Mouse (Mus musculus) gastrocnemius, postnatal 14 days (tissue): Measurements from ENCODE around the gene Hoxa3. TPM values are rescaled to one million over a fixed set of nuclear protein-coding genes. Genes with fewer than 3 reads are reported as not detected.

Source experiments
- DNase-seq: peaks from one replicate; pipeline ENCODE4 v3.0.0; 2021; ENCODE audit warnings: mixed read lengths
- intact Hi-C: fragments of 180-260 bp; cut with DNase I; formaldehyde crosslinking; loops from one replicate; pipeline ENCODE4 v1.15.1; 2025; ENCODE audit warnings: low total_unique reads
- total RNA-seq, 2 experiments: library from RNA; stranded (reverse); gene quantifications; 2 replicates each; pipeline ENCODE4 v1.2.3; 2021

The Hoxa3 gene
- total RNA-seq, 2 experiments from 2014 or later = 2.4 to 3.1 TPM

DNA sequence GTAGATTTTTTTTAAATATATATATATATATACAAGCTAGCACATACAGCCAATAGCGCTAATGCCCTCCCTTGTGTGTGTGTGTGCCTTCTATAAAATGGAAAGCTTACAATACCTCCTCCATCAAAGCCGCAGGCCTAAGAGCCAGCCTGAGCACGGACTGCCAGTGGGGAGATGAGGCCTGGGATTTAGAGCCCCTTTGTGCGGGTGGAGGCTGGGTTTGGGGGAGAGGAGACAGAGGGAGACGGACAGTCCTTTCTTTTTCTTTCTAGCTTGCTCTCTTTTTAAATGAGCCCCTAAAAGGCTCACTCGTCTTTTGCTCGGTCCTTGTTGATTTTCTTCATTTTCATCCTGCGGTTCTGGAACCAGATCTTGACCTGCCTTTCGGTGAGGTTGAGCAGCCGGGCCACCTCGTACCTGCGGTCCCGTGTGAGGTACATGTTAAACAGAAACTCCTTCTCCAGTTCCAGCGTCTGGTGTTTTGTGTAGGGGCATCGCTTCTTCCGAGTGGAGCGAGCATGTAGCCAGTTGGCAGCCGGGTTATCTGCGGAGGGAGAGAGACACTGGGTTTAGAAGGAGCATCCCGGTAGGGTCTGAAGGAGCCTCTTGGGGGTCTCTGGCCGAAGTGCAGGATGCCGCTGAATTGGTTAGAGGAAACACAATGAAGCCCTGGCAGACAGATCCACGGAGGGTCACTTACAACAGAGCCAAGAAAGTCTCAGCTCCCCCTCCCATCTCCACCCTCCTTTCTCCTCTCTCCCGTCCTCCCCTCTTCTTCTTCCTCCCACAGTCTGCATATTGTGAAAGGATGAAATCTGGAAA, 11.0 kb upstream of the Hoxa3 start:
- intact Hi-C loops = loop anchor here (5.0 kb wide), 1 partner anchor 637 kb away; no protein-coding TSS in a partner anchor
- DNase-seq = no peak

DNA sequence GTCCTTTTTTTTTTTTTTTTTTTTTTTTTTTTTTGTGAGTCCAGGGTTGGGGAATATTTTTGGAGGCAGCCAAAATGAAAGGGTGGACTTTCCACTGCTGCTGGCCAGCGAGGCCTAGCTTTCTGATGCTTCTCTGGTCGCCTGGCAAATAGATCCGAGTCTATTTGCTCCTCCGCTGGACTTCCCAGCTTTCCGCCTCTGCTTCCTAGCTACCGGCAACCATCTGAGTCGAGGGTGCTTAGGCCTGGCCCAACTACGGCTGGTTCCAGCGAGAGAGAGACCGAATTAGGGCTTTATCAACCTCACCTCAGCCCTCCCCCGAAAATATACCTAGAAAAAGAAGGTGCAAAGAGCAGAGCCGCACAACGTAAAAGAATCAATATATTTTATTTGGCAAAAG, 9.6 kb upstream of the Hoxa3 start:
- no peak for DNase-seq
- intact Hi-C loops = loop anchor here (5.0 kb wide), 1 partner anchor 635 kb away; no protein-coding TSS in a partner anchor

DNA sequence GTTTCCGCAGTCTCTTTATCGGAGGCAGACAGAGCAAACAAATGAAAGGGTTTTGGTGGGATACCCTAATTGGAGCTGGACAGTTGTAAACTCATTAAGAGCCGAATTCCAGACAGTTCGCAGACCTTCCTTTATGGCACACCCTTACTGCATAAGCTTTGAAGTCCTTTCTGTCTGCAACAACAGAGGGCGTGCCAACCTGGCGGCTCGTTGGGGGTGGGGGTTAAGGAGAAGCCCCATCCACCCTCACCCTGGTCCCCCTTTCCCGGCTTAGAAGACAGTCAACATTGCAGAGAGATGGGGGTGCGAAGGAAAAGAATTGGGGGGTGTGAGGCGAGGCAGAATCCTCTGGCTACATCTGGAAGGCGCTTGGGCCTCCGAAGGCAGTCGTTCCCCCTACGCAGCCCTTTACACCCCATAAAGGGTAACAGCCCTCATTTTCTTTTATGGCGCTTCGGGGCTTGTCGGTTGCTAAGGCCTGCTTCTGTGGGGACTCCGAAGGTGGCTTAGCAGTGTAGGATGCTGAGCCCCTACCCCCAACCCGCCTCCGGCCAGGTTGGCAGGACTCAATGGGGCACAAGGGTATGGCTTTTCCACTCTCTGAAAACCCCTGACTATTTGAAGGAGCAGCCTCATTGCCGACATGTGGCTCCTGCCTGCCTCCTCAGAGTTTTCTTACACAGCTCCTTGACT, 9.0 kb upstream of the Hoxa3 start:
- no peak for DNase-seq
- intact Hi-C loops = loop anchor here (5.0 kb wide), 1 partner anchor 635 kb away; no protein-coding TSS in a partner anchor

DNA sequence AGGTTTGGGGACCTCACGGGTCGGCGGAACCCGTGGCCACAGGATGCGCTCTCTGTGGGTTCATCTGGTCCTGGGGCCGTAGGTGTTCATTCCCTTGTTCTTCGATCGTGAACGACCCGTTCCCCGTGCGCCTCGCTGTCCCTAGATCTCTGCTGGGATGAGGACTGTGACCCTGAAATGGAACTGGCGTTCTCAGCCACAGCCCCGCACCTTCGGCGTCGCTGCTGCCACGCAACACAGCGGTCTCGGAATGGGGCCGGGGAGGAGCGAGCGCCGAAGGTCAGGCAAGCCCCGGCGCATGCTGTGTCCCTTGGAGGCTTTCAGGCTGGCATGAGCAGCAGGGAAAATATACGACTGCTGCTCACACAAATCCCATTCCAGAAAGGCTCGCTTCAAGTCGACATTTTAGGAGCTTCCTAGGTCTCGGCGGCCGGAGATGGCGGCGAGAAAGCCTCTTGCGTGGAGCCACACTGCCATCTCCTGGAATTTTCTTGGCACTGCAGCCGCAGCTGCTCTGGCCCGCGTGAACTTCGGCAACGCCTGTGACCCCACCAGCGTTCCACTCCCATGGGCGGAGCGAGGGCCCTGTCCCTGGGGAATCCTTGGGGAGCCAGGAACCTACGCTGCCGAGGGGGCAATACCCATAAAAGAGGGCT, 8.3 kb upstream of the Hoxa3 start, which contains the start of gene Hoxa7:
Hoxa7 (minus strand) TSS at position 518 of the 656 bp plus-strand sequence.
- DNase-seq = peak; percentile 89
- intact Hi-C loops = loop anchor here (5.0 kb wide), 1 partner anchor 634 kb away; no protein-coding TSS in a partner anchor

DNA sequence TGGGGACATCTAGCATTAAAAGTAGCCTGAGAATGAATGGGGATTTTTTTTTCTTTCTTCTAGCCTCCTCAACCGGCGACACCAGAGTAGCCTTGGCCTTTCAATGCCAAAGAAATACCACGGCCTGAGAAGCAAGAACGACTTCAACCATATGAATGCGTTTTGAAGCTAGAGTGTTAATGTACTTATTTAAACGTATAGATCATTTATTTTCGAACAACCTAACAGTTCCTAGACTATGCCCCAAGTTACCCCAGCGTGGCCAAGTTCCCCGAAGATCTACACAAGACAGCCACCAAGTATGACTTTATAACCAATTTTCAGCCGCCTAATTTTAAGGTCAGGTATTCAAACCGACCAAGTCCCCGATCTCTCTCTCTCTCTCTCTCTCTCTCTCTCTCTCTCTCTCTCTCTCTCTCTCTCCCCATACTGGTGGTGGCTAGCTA, 7.8 kb upstream of the Hoxa3 start:
- DNase-seq = no peak
- intact Hi-C loops = loop anchor here (1.0 to 5.0 kb wide), 2 partner anchors 50 to 634 kb away; no protein-coding TSS in a partner anchor

DNA sequence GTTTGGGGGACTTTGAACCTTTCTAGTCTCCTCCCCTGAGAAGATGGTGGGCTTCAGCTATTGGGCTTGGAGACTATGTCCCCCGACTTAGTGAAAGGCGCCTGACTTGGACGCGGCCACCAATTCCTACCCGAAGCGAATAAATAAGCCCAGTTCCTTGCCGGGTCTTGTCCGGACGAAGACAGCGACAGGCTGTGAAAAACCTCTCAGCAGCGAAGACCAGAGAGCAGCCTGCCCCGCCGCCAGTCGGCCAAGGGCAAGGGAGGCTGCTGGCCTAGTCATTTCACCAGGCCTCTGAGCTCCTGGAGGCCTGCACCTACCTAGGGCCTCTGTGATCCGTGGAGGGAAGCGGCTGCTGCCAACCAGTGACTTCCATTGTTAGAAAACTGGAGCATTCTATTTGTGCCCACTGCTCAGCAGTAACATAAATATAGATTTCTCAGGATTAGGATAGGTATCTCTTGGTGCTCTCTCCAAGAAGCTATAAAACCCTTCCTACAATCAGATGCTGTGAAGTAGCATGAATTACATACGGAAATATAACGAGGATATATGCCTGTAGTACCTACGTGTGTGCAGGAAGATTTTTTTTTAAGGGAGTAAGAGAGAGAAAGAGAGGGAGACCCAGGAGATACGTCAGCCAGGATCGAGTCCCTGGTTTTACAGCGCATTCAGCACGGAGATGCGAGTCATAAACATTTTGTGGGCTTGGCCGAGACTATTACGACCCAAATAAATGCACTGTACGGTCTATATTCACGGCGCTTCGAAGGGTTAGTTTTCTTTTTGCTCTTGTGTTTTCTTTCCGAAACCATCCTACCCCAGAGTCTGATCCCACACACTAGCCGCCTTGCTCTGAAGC, 7.1 kb upstream of the Hoxa3 start:
- no peak for DNase-seq
- intact Hi-C loops = loop anchor here (1.0 to 5.0 kb wide), 2 partner anchors 49 to 633 kb away; no protein-coding TSS in a partner anchor

DNA sequence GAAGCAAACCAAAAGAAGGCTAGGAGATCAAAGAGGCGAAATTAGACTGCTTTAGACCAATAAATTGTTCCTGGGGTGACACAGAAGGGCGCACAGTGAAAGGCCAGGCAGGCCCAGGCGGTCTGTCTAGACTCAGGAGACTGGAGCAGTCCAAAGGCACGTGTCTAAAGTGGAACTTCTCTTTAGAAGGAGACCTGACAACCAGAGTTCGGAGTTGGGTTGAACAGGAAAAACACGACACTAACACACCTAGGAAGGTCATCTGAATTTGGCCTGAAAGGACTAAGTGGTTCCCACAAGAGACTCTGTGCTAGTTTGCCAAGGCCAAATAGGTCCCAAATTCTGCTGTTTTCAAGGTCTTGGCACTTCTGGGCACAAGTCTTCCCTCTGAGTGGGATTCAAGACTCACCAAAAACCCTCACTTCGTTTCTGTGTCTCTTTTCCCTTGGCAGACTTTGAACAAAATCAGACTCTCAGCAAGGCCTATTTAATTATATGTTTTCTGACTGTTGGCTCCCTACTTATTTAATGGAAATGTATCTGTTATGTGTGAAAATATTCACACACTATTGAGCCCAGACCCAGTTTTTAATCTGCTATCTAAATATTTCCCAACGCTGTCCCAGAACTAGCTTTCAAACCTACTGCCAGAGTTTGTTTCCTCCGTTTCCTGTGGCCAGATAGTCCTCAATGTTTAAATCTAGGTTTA, 6.3 kb upstream of the Hoxa3 start:
- intact Hi-C loops = no loop called here
- DNase-seq = no peak

DNA sequence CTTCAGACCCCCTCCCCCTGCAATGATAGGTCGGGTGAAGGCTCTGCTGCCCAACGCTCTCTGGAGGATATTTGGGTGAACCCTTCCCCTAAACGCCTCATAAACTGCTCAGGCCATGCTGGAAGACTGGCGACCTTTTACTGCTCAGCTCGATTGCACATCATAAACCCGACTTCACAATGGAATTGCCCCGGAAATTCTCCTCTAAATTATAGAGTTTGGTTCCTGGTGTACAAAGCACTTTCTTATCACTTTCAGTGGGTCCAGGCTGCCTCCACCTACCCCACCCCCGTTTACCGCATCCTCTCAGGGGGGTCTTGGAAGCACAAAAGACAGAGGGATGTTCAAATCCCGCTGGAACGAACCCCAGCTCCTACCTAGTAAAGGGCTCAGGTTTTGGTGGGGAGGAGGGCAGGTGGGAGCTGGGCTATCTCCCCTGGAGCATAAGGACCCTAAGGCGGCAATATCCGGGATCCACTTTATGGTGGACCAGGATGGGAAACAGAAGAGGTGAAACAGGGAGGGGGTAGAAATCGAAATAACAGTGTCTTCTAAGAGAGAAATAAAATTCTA, 5.6 kb upstream of the Hoxa3 start:
- DNase-seq = no peak
- intact Hi-C loops = no loop called here

DNA sequence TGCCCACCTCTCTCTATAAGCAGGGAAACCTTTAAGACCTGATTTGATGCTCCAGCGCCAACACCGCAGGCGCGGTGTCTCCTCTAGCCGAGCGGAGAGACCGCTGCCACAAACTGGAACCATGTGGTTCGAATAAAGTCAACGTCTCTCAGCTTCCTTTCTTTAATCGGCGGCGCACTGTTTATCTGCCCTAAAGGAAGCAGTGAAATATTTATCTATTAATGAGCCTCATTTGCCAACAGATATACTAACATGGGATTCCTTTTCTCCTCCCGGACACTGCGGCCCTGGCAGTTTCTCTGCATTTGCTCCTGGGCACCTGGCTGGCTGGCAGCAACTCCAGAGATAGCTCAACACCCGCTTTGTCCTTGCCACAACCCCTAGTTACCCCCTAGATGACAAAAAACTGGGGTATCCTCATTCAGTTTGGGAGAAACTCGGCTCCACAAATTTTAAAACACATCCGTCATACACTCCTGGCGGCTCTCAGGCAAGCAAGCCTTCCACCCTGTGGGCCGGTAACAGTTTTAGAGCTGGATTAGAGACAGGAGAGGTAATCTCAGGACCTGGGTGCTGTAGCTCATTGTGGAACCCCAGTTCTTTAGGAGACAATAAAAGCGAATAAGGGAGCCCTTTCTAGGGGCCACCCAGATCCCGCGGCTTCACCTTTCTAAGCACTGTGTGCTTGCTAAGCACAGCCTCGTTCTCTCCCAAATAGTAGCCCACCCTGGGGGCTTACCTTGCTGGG, 4.9 kb upstream of the Hoxa3 start:
- intact Hi-C loops = no loop called here
- DNase-seq = no peak

DNA sequence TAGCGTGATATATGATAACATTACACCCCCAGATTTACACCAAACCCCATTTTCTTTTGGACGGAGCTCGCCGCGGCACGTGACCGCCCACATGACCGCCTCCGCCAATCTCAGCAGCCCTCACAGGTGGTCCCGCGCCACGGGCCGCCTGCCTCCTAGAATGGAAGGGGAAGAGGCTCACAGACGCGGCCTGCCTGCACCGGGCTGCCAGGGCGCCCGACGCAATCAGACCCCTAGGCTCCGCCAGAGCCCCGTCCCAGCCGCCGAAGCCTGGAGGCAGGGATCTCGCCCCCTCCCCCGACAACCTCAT, 4.3 kb upstream of the Hoxa3 start:
- peak; percentile 86 for DNase-seq
- intact Hi-C loops = no loop called here

DNA sequence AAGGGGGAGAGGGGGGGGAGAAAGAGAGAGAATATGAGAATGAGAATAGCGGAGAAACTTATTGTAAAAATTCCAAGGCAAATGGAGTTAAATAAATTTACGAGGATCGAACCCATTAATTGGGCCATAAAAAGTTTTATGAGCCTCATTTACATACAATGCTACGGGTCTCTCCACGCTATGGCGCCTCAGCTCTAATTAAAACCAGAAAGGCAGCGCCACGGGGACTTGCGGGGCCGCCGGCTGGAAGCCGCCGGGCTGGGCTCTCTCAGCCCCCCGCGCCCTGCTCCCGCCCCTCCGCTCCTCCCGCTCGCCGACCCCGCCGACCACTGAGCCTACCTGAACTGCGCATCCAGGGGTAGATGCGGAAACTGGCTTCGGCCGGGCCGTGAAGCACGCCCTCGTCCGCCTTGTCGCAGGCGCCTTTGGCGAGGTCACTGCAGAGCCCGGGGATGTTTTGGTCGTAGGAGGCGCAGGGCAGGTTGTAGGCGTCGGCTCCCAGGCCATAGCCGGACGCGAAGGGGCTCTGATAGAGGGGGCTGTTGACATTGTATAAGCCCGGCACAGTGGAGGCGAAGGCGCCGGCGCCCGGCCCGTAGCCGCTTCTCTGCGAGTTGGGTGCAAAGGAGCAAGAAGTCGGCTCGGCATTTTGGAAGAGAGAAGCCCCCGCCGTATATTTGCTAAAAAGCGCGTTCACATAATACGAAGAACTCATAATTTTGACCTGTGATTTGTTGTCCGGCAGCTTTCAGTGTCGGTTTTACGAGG, 3.7 kb upstream of the Hoxa3 start:
- no peak for DNase-seq
- intact Hi-C loops = no loop called here

DNA sequence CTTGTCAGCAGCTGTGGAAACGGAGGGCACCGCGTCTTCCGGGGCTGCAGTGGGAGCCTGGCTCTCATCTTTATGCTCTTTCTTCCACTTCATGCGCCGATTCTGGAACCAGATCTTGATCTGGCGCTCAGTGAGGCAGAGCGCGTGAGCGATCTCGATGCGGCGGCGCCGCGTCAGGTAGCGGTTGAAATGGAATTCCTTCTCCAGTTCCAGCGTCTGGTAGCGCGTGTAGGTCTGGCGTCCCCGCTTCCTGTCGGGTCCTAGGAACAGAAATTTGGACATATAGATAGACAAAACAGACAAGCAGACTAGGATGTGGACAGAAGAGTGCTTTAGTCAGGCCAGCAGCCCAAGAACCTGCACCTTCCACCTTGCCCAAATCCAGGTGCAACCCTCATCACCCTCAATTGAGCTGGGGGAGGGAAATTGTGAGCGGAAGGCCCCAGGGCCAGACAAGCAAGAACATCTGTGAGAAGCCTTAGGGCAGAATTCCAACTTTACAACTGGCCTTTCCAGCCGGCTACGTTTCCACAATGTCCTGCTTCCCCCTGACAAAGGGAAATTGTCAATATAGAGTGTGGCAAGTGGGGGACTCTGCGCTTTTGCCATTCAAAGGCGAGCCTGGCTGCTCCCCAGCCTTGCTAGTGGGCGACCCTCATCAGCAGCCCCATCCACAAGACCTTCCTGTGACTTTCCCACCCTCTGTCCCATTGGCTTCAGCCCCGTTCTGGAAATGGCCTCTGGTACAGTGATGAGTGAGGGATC, 2.8 kb upstream of the Hoxa3 start:
- DNase-seq = no peak
- intact Hi-C loops = no loop called here

DNA sequence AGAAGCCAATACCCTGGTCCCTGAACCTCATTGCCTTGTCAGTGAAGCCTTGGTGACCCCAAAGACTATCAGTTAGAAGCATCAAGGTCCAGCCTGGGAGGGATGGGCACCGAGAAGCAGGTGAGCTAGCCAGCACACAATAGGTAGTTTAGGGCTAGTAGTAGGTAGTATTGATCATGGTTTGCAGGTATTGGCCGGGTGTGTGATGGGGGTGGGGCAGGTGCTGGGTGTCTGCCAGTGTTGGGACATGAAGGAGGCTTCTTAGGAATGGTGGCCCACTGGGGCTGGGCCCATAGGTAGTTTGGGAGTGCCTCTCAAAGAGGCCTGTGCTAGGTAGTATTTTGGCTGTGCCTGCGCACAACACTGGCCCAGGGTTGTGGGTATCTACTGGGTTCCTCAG, 1.9 kb upstream of the Hoxa3 start:
- DNase-seq = no peak
- intact Hi-C loops = no loop called here

DNA sequence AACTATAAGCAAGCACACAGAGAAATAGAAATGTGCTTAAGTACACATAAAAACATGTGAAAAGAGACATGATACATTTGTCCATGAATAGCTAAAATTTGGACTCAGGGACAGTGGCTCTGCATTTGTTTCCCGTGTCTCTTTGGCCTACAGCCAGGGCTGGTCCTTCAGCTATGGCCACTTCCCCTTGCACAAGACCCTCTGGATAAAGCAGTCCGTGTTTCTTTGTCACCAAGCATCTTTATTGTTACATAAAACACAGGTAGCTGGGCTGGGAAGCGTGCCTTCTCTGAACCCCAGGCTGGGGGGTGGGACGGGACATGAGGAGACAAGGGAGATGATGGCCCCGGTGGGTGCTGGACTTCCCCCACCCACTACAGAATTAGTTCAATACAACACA, 1.1 kb upstream of the Hoxa3 start:
- intact Hi-C loops = no loop called here
- DNase-seq = no peak

DNA sequence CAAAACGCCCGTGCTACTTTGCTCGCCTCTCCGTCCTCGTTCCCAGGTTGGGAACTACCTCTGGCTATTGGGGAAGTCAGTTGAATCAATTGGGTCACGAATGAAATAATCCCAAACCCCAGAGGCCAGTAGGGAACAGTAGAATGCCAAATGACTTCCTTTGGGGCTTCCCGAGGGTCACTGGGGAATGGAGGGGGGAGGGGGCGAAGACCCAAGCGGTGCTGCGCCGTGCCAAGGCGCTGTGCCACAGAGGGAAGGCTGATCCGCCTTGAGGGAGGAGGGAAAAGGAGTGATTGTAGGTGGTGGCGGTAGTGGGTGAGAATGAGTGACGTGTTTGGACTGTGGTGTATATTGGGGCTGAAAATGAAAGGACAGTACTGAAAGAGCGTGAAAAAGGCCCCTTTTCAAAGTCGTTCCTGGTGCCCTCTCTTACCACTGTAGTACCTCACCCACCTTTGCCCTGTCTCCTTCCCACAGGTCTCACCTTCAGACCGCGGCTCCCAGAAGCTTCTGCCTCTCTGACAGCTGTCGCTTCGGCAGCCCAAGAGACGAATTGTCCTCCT, 499 bp downstream of the Hoxa3 start:
- intact Hi-C loops = no loop called here
- no peak for DNase-seq

DNA sequence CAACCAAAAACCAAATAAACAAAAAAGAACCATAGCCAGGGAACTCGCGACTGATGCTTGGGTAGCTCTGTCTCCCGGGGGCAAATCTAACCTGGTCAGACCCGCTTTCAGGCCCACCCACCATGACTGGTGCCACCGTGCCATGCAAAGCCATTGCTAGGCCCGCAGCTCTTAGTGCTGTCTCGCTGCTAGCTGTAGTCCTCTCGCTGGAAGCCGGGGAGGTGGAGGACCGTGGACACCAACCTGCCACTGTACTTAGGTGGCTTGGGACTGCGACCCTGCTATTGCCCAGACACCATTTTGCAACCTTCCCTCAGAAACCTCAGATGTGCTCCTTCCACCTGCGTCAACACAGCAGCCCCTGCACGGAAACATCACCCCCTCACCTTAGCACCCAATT, 1.2 kb downstream of the Hoxa3 start:
- DNase-seq = no peak
- intact Hi-C loops = no loop called here
